Mouse (Mus musculus) heart, postnatal 10 days (tissue): ENCODE results near the gene Yod1. TPM values are rescaled to one million over a fixed set of nuclear protein-coding genes. Genes with fewer than 3 reads are reported as not detected.
A peak's percentile ranks its signal among the peaks of the same experiment; 100 is the strongest.

Experiments
- DNase-seq, 2 experiments: peaks; one replicate each; pipeline ENCODE4 v3.0.0; 2021
- intact Hi-C: fragments of 180-260 bp; cut with DNase I; formaldehyde crosslinking; loops from one replicate; pipeline ENCODE4 v1.15.1; 2025
- total RNA-seq, 2 experiments: library from RNA; stranded (reverse); gene quantifications; 2 replicates each; pipeline ENCODE4 v1.2.3; 2021

The Yod1 gene
- total RNA-seq, 2 experiments from 2014 or later = 5.6 to 7.0 TPM

DNA sequence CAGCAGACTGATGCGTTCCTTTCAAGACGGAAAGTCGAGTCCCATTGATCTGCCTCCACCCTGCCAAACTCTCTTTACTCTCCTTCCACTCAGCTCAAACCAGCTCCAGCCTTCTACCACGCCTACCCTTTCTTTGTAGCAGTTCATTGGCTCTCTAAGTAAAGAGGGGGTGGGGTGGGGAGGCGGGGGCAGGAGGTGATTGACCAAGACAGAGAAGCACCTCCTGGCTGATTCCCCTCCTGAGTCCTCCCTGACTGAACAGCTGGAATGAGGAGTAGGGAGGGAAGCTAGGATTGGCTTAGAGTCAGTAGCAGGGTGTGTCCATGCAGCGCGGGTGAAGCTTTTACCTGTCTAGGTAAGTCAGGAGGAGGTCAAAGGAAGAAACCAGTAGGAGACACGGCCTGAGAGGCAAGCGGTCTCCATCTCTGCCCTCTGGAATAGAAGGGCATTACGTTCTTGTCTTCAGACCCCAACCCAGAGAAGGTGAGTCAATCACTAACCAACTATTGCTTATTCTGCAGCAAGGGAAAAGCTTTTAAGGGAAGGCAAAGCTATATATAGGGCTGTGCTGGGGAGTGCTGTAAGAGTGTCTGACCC lies 14.7 kb downstream of the Yod1 start, which contains the start of gene AA986860:
Gene AA986860, plus strand, starts transcription at position 236 of the 597 bp plus-strand sequence.
- no peak for DNase-seq
- intact Hi-C loops = no loop called here

DNA sequence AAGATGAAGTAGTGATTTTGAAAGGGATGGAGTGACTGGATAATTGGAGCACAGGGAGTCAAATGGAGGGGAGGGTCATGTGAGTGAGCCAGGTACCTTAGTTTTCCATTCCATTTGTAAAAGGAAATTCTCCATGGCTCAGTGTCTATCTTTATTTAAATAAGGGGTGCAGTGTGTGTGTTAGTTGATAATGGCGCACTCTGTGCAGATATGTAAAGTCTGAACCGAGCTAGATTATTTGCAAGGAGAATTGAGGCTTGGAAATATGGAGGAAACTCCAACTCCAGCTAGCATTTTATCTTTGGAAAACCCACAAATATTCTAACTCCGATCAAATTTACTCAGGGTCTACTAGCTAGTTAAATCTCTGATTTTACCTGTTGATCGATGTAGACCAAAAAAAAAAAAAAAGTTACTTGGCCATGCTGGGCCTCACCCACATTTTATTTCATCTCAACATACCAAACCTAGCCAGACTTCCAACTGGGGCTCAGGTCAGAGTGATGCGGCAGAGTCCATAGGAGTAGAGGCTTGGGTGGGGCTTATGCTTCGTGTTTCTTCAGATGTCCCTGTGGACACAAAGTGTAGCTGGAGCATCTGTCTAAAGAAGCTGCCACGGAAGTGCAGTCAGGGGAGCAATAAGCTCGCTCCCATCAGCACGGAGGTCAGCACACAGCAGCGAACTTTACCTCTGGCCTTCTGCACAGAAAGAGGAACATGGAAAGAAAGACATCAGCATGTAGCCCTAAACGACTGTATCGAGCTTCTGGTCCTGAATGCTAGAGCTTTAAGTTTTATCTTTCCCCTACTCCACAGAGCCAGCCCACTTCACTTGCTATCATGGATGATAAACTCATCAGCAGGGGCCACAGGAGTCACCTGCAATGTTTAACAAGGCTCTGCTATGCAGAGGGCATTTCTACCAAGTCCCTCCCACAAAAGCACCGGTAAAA lies 15.9 kb downstream of the Yod1 start:
- no peak for DNase-seq
- intact Hi-C loops = no loop called here

GRCm38 (mm10) chr1:130733671-130734070 lies 16.5 kb downstream of the Yod1 start:
- intact Hi-C loops = no loop called here

DNA sequence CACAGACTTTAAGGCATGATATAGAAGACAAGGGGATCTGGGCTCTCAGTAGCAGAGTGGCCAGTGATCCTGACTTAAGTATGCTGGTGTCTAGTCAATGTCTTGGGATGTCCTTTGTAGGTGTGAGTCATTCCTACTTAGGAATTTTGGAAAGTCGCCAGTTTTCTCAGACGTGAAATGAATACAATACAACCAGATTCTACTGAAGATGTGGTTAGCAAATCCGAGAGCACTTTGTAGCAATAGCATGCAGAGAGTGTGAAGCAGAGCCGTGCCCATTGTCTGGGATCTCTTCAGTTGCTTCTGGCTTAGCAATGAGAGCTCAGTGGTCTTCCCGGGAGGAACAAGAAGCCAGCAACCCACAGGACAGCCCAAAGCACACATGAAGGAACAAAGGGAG lies 17.3 kb downstream of the Yod1 start:
- intact Hi-C loops = no loop called here
- no peak for DNase-seq

More at GRCm38 (mm10) chr1:130733671-130734070, 16.5 kb downstream of the Yod1 start:
- no peak for DNase-seq

DNA sequence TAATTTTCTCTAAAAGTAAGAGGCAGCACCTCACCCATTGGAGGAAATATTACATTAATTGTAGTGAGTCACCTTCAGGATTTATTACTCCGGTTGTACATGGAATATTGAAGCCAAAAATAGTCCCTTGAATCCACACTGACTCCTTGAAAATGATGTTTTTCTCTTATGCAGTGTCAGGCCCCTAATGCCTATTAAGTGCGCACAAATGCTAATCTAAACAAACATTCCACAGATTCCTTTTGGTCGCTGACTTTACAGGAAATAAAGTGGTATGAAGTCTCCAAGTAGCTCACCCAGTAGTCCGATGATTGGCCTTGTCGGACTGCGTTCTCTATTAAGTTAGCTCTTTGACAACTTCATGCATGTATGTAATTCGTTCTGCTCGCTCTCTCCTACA lies 17.7 kb downstream of the Yod1 start:
- no peak for DNase-seq
- intact Hi-C loops = no loop called here

- intact Hi-C loops = no loop called here
- DNase-seq = no peak
Observed at GRCm38 (mm10) chr1:130737411-130737881, 20.3 kb downstream of the Yod1 start.

DNA sequence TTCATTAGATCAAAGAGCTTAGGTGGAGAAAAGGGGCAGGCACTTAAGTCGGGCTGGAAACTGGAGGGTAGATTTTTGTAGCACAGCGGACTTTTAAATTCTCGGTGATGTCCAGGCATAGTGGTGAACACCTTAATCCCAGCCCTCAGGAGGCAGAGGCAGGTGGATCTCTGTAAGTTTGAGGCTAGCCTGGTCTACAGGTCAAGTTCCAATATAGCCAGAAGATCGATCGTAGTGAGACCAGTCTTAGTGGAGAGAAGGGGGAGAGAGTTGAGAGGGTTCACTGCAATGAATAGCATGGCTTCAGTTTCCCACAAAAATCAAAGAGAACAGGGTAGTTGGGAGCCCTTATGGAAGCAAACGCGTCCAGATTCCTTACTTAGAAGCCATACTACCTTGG lies 20.8 kb downstream of the Yod1 start:
- intact Hi-C loops = no loop called here
- no peak for DNase-seq

- DNase-seq = no peak
- intact Hi-C loops = no loop called here
Observed at GRCm38 (mm10) chr1:130738551-130739106, 21.5 kb downstream of the Yod1 start.

GRCm38 (mm10) chr1:130739636-130740035 lies 22.5 kb downstream of the Yod1 start:
- DNase-seq = no peak
- intact Hi-C loops = no loop called here

DNA sequence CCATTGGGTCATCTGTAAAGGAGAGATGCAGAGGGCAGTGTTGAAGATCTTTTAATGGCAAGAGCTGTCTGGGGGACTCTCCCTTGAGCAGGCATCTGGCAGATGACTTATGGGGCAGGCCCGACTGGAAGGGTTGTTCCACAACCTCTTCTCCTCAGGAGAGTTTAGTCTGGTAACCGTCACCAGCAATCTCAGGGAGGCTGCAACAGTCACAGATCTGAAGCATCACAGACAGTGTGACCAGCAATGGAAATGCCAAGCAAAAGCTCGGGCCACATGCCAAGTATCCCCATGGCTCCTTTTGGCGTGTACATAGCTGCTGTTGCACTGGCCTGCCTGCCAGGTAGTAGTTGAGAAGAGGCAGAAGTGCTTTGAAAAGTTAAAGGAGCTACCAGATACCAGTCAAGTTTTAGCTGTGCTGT lies 23.1 kb downstream of the Yod1 start:
- peak; percentile 38 to 53 for DNase-seq
- intact Hi-C loops = no loop called here

DNA sequence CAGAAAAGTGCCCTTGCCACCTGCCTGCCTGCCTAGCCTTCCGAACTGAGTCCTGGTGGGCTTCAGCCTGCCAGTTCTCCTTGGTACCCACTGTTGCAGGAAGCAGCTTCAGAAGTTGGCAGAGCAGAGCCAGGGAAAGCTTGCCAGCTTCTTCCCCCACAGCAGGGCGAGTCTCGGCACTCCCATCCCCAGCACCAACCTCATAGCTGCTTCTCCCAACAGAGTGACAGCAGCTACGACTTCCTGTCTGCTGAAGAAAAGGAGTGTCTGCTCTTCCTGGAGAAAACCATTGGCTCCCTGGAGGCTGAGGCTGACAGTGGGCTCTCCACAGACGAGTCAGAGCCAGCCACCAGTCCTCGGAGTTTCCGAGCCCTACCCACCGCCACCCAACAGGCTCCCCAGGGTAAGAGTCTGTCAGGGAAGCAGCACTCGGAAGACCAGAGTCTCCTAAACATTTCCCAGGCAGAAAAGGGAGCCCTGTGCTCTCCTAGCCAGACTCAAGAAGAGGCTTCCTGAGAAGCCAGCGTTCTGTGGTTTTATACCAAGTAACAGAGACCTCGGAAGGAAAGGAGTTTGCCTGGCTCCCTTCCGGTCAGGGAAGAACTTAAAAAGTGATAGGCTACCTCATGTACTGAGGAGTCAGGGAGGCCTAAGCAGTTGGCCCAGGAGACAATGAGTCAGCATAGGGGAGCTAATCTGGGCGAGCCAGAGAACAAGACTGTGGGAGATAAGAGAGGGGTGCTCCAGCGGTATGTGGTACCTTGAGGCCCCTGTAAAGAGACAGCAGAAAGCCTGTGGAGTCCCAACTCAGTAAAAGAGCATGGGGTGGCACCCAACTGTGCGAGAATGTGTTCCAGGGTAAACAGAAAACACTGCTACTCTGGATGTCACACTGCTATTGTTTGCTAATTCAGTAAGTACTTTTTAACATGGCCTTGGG lies 23.9 kb downstream of the Yod1 start:
- intact Hi-C loops = no loop called here
- peak in 1 of 2 experiments; percentile 20 for DNase-seq

DNA sequence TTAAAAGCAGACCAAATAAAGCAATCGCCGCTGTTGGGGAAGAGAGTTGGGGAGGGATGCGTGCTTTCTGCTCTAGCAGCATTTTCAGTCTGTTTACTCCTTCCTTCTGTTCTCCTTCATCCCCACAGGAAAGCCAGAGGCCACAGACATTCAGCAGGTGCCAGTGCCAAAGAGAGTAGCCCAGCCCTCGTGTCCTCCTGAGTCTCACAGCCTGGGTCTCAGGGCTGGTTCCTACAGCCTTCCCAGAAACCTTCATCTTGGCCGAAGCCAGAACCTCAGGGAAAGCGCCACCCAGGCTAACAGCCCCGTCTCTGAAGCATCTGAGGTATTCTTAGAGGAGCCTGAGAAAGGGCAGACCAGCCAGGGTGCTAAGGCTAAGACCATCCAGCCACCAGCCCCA lies 25.1 kb downstream of the Yod1 start:
- DNase-seq = no peak
- intact Hi-C loops = no loop called here

DNA sequence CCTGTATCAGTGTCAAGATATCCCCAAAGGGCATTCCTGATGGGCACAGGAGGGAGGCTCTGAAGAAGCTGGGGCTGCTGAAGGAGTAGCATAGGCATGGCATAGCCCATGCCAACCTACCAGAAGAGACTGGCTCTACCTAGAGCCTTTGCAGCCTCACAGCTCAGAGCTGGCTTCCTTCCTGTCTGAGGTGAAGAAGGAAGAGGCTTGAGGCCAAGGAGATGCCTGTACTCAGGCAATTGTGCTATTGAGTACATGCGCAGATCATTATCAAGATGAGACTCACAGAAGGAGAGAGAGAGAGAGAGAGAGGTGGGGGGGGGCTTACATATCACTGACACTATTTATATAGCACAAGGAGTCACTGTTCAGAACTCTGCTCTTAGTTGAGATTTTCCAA lies 26.6 kb downstream of the Yod1 start:
- no peak for DNase-seq
- intact Hi-C loops = no loop called here

DNA sequence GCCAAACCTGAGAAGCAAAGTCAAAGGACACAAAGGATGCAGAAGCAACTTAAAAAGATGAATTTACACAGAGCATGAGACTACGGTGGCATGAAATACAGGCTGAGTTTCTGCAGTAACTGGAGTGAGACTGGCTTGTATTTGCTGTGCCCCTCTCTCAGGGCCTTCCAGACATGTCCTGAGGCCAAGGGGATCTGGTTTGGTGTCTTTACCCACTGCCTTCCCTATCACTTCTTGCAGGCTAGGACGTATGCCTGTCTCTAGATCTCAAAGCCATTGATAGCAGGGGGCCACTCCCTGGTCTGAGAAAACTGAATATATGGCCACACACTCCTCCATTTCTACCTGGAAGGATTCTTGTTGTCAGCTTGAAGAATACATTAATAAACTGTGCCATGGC lies 27.1 kb downstream of the Yod1 start:
- intact Hi-C loops = no loop called here
- DNase-seq = no peak

- DNase-seq = no peak
- intact Hi-C loops = no loop called here
Observed at GRCm38 (mm10) chr1:130744961-130745360, 27.8 kb downstream of the Yod1 start.

GRCm38 (mm10) chr1:130745591-130745990 lies 28.5 kb downstream of the Yod1 start:
- no peak for DNase-seq
- intact Hi-C loops = no loop called here

GRCm38 (mm10) chr1:130746819-130747218 lies 29.7 kb downstream of the Yod1 start:
- DNase-seq = no peak
- intact Hi-C loops = no loop called here

GRCm38 (mm10) chr1:130759689-130760088 lies 42.6 kb downstream of the Yod1 start:
- intact Hi-C loops = no loop called here

DNA sequence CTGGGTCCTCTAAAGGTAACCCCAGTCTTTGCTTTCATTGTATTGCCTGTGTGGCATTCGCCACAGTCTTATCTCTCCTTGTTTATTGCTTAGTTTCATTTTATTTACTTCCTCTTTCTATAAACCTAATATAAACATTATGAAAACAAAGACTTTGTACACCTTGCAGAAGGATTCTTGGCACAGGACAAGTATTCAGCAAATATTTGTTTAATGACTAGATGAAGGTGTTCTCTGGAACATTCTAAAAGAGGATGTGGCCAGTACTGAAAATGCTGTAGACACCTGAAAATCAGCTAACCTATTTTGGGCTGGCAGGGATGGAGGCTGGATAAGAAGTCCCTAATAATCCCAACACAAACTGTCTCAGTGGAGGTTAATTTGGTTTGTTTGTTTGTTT lies 44.5 kb downstream of the Yod1 start:
- intact Hi-C loops = no loop called here
- no peak for DNase-seq

More at GRCm38 (mm10) chr1:130759689-130760088, 42.6 kb downstream of the Yod1 start:
- DNase-seq = no peak

GRCm38 (mm10) chr1:130762045-130762760 lies 45.1 kb downstream of the Yod1 start:
- intact Hi-C loops = no loop called here

More at GRCm38 (mm10) chr1:130762045-130762760, 45.1 kb downstream of the Yod1 start:
- DNase-seq = no peak
